Mouse (Mus musculus): ENCODE results near the gene Cpm. TPM values are rescaled to one million over a fixed set of nuclear protein-coding genes. Genes with fewer than 3 reads are reported as not detected.
"Not testable (repeated sequence)": the region's sequence is repeated elsewhere in the genome, so short reads cannot be mapped to it uniquely, and the experiment has no call there.

Gene Cpm
- polyA plus RNA-seq, 1 experiment from 2014 or later = 3.7 TPM

DNA sequence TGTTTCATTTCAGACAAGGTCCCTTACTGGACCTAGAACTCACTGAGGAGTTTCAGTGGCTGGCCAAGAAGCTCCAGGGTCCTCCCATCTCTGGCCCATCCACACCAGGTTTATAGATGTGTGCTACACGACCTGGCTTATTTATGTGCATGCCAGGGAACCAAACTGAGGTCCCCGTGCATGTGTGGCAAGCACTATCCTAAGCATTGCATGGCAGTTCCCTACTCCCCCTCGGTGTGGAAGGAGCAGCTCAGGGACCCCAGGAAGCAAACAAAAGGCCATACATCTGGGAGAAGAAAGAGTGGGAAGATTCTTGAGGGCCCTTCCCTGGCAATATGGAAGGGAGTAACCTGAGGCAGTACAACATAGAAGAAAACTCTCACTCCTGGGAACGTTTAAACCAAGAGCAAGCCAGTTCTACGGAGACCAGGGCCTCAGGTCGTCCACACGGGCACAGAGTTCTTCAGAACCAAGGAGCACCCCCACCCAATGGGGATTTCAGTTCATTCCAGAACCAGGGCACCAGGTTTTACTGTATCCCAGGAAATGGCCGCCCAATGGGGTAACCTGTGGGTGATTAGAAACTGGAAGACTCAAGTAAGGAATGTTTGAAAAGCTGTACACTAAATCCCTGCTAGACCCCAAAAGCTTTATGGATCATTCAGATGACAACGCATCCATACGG lies 30.9 kb upstream of the Cpm start:
- H3K4me1 ChIP-seq (ENCODE audit: control insufficient read depth, insufficient read depth, low read length) = no peaks in the 10 kb centered on the region
- no peak overlapping the region for H3K4me2 ChIP-seq (ENCODE audit: low read depth, low read length)
- H3K9me3 ChIP-seq (replicated peaks; ENCODE audit: control insufficient read depth, low read length) = no peaks in the 10 kb centered on the region
- no peaks in the 10 kb centered on the region for H3K36me3 ChIP-seq (ENCODE audit: control insufficient read depth, insufficient read depth)
- no peak overlapping the region for H3K27ac ChIP-seq (ENCODE audit: low read length)
- ATAC-seq (replicated peaks; ENCODE audit: extremely low read depth, insufficient read depth, low FRiP score) = no peak
- no peak overlapping the region for H3K9ac ChIP-seq (ENCODE audit: low read length)
- 83% methylated on average over 10 of the region's 10 CpGs for WGBS
- H3K27me3 ChIP-seq (ENCODE audit: control insufficient read depth, insufficient read depth, low read length) = no peaks in the 10 kb centered on the region
- no peak overlapping the region for H3K4me3 ChIP-seq (ENCODE audit: low read length)

DNA sequence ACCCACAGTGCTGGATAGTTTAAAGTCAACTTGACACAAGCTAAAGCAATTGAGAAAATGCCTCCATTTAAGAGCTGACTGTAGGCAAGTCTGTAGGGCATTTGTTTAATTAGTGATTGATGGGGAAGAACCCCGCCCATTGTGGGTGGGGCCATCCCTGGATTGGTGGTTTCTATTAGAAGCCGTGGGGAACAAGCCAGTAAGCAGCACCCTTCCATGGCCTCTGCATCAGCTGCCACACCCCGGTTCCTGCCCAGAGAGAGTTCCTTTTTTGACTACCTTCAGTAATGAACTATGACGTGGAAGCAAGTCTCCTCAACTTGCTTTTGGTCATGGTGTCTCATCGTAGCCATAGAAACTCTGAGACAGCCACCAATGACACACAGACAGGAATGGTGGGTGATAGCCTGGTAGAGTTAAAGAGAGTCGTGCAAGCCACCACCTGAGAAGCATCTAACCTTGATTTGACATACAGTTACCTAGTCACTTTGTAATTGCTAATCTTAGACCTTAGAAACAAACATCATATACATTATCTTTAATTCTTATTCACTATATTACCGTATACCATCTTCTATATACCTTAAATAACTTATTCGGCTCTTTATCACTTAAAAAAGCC lies 30.2 kb upstream of the Cpm start:
- H3K9ac ChIP-seq (ENCODE audit: low read length); H3K4me1 ChIP-seq (ENCODE audit: control insufficient read depth, insufficient read depth, low read length); ATAC-seq (replicated peaks; ENCODE audit: extremely low read depth, insufficient read depth, low FRiP score); H3K36me3 ChIP-seq (ENCODE audit: control insufficient read depth, insufficient read depth); H3K27ac ChIP-seq (ENCODE audit: low read length); H3K4me3 ChIP-seq (ENCODE audit: low read length); H3K9me3 ChIP-seq (replicated peaks; ENCODE audit: control insufficient read depth, low read length); H3K4me2 ChIP-seq (ENCODE audit: low read depth, low read length); H3K27me3 ChIP-seq (ENCODE audit: control insufficient read depth, insufficient read depth, low read length): not testable (repeated sequence)
- WGBS = 85% methylated on average over 8 of the region's 8 CpGs

DNA sequence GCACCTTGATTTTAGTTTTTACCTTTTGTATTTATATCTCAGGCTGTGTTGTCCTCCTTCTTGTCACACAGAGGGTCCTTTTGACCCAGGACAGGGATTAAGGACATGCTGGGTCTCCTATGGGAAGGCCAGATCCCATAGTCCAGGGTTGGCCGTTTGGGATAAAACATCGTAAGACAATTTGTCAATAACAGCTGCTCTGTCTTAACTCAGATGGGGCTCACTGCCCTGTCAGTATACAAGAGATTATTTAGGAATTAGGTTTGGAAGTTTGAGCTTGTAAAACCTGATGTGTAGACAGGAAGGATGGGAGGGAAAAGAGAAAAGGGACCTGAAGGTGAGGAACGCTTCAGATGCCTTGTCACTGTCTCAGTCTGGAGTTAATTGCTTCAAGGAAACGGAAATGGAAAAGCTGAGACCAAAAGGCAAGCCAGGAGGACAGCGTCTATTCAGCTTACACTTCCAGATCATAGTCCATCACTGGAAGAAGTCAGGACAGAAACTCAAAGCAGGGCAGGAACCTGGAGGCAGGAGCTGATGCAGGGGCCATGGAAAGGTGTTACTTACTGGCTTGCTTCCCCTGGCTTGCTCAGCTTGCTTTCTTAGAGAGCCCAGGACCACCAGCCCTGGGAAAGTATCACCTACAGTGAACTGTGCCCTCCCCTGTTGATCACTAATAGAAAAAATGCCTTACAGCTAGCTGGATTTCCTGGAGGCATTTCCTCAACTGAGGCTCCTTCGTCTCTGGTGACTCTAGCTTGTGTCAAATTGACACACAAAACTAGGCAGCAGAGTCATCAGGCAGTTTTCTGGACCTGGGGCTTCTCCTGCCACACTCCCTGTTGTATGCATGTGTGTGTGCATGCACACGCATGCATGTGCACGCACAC lies 27.9 kb upstream of the Cpm start:
- 65% methylated on average over 8 of the region's 8 CpGs for WGBS
- H3K4me3 ChIP-seq (ENCODE audit: low read length) = no peak overlapping the region
- H3K36me3 ChIP-seq (ENCODE audit: control insufficient read depth, insufficient read depth) = no peaks in the 10 kb centered on the region
- no peak overlapping the region for H3K4me2 ChIP-seq (ENCODE audit: low read depth, low read length)
- no peak for ATAC-seq (replicated peaks; ENCODE audit: extremely low read depth, insufficient read depth, low FRiP score)
- no peaks in the 10 kb centered on the region for H3K27me3 ChIP-seq (ENCODE audit: control insufficient read depth, insufficient read depth, low read length)
- no peaks in the 10 kb centered on the region for H3K9me3 ChIP-seq (replicated peaks; ENCODE audit: control insufficient read depth, low read length)
- no peak overlapping the region for H3K9ac ChIP-seq (ENCODE audit: low read length)
- no peak overlapping the region for H3K27ac ChIP-seq (ENCODE audit: low read length)
- H3K4me1 ChIP-seq (ENCODE audit: control insufficient read depth, insufficient read depth, low read length) = no peaks in the 10 kb centered on the region

DNA sequence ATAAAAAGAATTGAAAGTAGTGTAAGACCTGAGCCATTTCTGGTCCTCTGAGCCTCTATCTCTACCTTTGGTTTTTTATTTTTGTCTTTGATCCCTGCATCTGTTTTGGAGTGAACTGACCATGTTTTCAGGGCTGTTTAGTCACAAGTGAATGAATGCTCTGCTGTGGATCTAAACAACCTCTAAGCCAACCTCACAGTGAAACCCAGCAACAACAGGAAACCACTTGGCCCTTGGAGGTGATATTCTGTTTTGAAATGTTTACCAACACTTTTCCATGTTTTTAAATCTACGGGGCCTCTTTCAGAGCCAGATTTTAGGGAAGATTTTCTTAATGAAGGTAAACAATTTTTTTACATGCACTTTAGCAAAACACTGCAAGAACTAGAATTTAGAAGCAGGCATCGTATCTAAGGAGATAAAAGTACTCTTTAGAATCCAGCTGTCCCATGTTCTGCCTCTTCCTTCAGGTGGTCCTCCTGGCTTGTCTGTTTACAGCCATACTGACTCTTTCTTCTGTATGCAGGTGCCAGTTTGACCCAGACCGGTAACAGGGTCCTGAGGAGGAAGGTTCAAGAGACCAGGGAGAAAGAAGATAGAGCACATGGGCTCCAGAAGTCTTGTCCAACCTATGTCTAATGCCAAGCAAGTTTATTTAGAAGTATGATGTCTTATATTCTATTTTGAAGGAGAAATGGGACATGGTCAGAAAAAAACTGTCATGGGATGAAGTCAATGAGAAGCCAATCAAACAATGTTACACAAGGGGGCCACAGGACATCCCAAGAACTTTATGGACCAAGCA lies 26.8 kb upstream of the Cpm start:
- Histone ChIP-seq H3K4me2 (ENCODE audit: low read depth, low read length) (no peak overlapping the region), H3K9me3 (replicated peaks; ENCODE audit: control insufficient read depth, low read length) (no peaks in the 10 kb centered on the region), H3K36me3 (ENCODE audit: control insufficient read depth, insufficient read depth) (no peaks in the 10 kb centered on the region), H3K27ac (ENCODE audit: low read length) (no peak overlapping the region), H3K9ac (ENCODE audit: low read length) (no peak overlapping the region), H3K27me3 (ENCODE audit: control insufficient read depth, insufficient read depth, low read length) (no peaks in the 10 kb centered on the region), H3K4me3 (ENCODE audit: low read length) (no peak overlapping the region), H3K4me1 (ENCODE audit: control insufficient read depth, insufficient read depth, low read length) (no peaks in the 10 kb centered on the region)
- ATAC-seq (replicated peaks; ENCODE audit: extremely low read depth, insufficient read depth, low FRiP score) = no peak
- 83% methylated on average over 3 of the region's 3 CpGs for WGBS

DNA sequence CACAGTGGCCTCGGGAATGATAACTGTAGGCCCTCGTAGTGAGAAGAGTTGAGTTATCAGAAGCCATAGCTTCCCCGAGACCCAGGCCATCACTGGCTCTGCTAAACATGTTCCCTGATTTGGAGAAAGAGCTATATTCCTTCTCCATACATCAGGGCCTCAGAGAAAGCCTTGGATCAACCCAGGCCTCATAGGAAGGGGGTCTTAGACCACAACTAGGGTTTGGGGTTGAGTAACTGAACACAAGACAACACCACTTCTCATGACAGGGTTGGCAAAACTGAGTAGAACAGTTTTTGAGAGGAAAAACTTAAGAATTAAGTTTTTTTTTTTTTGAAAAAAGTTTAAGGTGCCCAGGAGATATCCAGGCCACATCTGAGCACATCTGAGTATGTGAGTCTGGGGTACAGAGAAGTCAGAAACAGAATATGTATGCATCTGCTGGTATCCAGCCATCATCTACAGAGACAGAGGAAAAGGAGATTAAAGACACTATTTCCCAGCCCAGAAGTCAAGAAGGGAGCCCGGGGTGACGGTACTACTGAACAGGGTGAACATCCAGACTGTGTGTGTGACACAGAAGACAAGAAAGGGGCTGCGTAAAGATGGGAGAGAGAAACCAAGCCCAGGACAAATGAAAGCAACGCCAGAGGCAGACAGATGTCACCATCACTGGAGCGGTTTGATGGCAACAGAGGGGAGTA lies 26.0 kb upstream of the Cpm start:
- no peak overlapping the region for H3K4me2 ChIP-seq (ENCODE audit: low read depth, low read length)
- H3K27me3 ChIP-seq (ENCODE audit: control insufficient read depth, insufficient read depth, low read length) = no peaks in the 10 kb centered on the region
- WGBS = 85% methylated on average over 8 of the region's 8 CpGs
- H3K4me3 ChIP-seq (ENCODE audit: low read length) = no peak overlapping the region
- no peak overlapping the region for H3K9ac ChIP-seq (ENCODE audit: low read length)
- H3K4me1 ChIP-seq (ENCODE audit: control insufficient read depth, insufficient read depth, low read length) = no peaks in the 10 kb centered on the region
- no peaks in the 10 kb centered on the region for H3K36me3 ChIP-seq (ENCODE audit: control insufficient read depth, insufficient read depth)
- no peak for ATAC-seq (replicated peaks; ENCODE audit: extremely low read depth, insufficient read depth, low FRiP score)
- no peak overlapping the region for H3K27ac ChIP-seq (ENCODE audit: low read length)
- no peaks in the 10 kb centered on the region; the same call in 1 of the 2 replicates for H3K9me3 ChIP-seq (replicated peaks; ENCODE audit: control insufficient read depth, low read length)

DNA sequence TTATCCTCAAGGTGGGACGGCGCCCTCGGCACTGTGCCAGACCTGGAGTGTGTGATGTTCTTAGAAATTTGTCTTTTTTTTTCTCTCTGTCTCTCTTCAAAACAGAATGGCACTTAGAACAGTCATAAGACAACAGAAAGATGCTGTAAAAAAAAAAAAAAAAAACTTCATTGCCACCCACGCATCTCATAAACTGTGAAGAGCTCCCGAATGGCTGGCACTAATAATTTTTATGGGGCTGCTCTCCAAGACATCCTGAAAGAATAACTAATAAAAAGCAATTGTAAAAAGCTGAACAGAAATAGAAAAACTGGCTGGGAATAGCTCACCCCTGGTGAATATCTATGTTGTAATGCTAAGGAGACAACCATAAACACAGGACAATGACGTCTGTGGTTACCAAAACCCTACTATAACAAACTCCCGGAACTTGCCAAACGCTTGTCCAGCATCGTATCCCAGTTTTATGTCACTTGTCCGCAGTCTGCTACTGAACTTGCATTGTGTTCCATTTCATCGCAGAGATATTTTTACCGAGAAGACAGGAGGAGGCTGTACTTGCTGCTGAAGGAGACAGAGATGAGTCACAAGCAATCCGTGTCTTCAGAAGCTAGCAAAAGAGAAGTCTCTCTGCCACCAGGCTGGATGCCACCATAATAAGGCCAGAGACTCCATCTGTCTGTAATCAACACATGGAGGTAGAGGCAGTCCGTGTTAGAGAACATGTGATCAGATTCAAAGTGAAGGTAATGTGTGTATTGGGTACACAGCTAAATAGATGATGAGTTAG lies 25.3 kb upstream of the Cpm start:
- no peak for ATAC-seq (replicated peaks; ENCODE audit: extremely low read depth, insufficient read depth, low FRiP score)
- 83% methylated on average over 14 of the region's 14 CpGs for WGBS
- Histone ChIP-seq H3K36me3 (ENCODE audit: control insufficient read depth, insufficient read depth) (no peaks in the 10 kb centered on the region), H3K4me2 (ENCODE audit: low read depth, low read length) (no peak overlapping the region), H3K9ac (ENCODE audit: low read length) (no peak overlapping the region), H3K9me3 (replicated peaks; ENCODE audit: control insufficient read depth, low read length) (no peaks in the 10 kb centered on the region; the same call in 1 of the 2 replicates), H3K4me1 (ENCODE audit: control insufficient read depth, insufficient read depth, low read length) (no peaks in the 10 kb centered on the region), H3K27ac (ENCODE audit: low read length) (no peak overlapping the region), H3K4me3 (ENCODE audit: low read length) (no peak overlapping the region), H3K27me3 (ENCODE audit: control insufficient read depth, insufficient read depth, low read length) (no peaks in the 10 kb centered on the region)

DNA sequence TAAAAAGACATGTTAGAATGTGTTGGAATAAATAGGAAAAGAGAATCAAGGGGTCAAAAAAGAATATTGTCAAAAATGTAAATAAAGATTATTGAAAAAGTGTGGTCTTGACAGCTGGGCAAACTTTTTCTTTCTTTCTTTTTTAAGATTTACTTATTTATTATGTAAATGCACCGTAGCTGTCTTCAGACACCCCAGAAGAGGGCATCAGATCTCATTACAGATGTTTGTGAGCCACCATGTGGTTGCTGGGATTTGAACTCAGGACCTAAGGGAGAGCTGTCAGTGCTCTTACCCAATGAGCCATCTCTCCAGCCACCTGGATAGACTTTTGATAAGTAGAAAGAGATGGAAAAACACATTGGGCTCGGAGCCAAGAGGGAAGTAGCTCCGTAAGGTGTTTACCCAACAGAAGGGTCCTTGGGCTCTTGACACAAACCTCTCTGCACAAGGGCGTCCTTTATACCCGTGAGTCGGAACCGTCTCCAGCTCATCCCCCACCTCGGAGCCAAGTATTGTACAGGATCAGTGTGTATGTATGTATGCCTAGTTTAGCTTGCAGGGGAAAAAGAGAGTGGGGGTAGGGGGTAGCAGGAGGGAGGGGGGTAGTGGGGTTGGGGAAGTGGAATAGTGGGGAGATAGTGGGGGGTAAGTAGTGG lies 24.5 kb upstream of the Cpm start:
- H3K27me3 ChIP-seq (ENCODE audit: control insufficient read depth, insufficient read depth, low read length) = no peaks in the 10 kb centered on the region
- no peak for ATAC-seq (replicated peaks; ENCODE audit: extremely low read depth, insufficient read depth, low FRiP score)
- no peak overlapping the region for H3K27ac ChIP-seq (ENCODE audit: low read length)
- WGBS = 81% methylated on average over 8 of the region's 8 CpGs
- H3K4me1 ChIP-seq (ENCODE audit: control insufficient read depth, insufficient read depth, low read length) = no peaks in the 10 kb centered on the region
- H3K4me2 ChIP-seq (ENCODE audit: low read depth, low read length) = no peak overlapping the region
- H3K9me3 ChIP-seq (replicated peaks; ENCODE audit: control insufficient read depth, low read length) = no peaks in the 10 kb centered on the region; the same call in 1 of the 2 replicates
- H3K4me3 ChIP-seq (ENCODE audit: low read length) = no peak overlapping the region
- no peaks in the 10 kb centered on the region for H3K36me3 ChIP-seq (ENCODE audit: control insufficient read depth, insufficient read depth)
- no peak overlapping the region for H3K9ac ChIP-seq (ENCODE audit: low read length)
